Mouse (Mus musculus) neural tube, embryonic 11.5 days (tissue): ENCODE data around the gene Zfp605. TPM values are rescaled to one million over a fixed set of nuclear protein-coding genes. Genes with fewer than 3 reads are reported as not detected.

Experiments used
- ATAC-seq: fragments of 200-750 bp; cut with Nextera tagmentation; 2 replicates; pipeline ENCODE4 v1.8.0; 2017; ENCODE audit warnings: moderate number of reproducible peaks, mild to moderate bottlenecking, moderate TSS enrichment, moderate library complexity; ENCODE audit not compliant: insufficient read depth, low FRiP score, low TSS enrichment
- DNase-seq: peaks from one replicate; pipeline ENCODE4 v3.0.0-alpha.2; 2015; ENCODE audit warnings: low spot score
- H3K27ac ChIP-seq: fragments of 300-500 bp; sonication (generic); 2 replicates; pipeline ENCODE4 v1.5.1; 2014; ENCODE audit warnings: low read depth, mild to moderate bottlenecking, low read length
- H3K27me3 ChIP-seq: fragments of 300-500 bp; sonication (generic); 2 replicates; pipeline ENCODE4 v1.6.1; 2014; ENCODE audit warnings: mild to moderate bottlenecking, low read length, mixed read lengths; ENCODE audit not compliant: control insufficient read depth, insufficient read depth
- H3K36me3 ChIP-seq: fragments of 300-500 bp; sonication (generic); 2 replicates; pipeline ENCODE4 v1.6.1; 2014; ENCODE audit warnings: mild to moderate bottlenecking, low read length, moderate library complexity, mixed read lengths; ENCODE audit not compliant: control insufficient read depth, insufficient read depth
- H3K4me1 ChIP-seq: fragments of 300-500 bp; sonication (generic); 2 replicates; pipeline ENCODE4 v1.6.1; 2014; ENCODE audit warnings: low read length, mixed read lengths; ENCODE audit not compliant: control insufficient read depth, insufficient read depth
- H3K4me2 ChIP-seq: fragments of 300-500 bp; sonication (generic); 2 replicates; pipeline ENCODE4 v1.6.1; 2014; ENCODE audit warnings: low read depth, mild to moderate bottlenecking, moderate library complexity
- H3K4me3 ChIP-seq: fragments of 300-500 bp; sonication (generic); 2 replicates; pipeline ENCODE4 v1.5.1; 2014; ENCODE audit warnings: low read depth, low read length
- H3K9ac ChIP-seq: fragments of 300-500 bp; sonication (generic); 2 replicates; pipeline ENCODE4 v1.6.1; 2014; ENCODE audit warnings: mild to moderate bottlenecking, low read length
- H3K9me3 ChIP-seq: fragments of 300-500 bp; sonication (generic); 2 replicates; pipeline ENCODE4 v1.6.1; 2016; ENCODE audit warnings: low read length; ENCODE audit not compliant: control insufficient read depth
- WGBS: fragments of 180-500 bp; shearing (Covaris S2); extraction: QIAGEN DNeasy Blood & Tissue Kit; methylation state at CpG from one replicate; pipeline ENCODE4 v1.1.7; 2014; 5-methylcytosine and 5-hydroxymethylcytosine counted together
- polyA plus RNA-seq: library from polyadenylated mRNA; unstranded; fragments of >200 nt; fragmentation: Nextera tagmentation; extraction: Ambion mirVana; gene quantifications from 2 replicates; pipeline ENCODE4 v1.2.1, GENCODE M21; 2014

Zfp605 gene
- polyA plus RNA-seq, 1 experiment from 2014 or later, result 6.8 TPM

DNA sequence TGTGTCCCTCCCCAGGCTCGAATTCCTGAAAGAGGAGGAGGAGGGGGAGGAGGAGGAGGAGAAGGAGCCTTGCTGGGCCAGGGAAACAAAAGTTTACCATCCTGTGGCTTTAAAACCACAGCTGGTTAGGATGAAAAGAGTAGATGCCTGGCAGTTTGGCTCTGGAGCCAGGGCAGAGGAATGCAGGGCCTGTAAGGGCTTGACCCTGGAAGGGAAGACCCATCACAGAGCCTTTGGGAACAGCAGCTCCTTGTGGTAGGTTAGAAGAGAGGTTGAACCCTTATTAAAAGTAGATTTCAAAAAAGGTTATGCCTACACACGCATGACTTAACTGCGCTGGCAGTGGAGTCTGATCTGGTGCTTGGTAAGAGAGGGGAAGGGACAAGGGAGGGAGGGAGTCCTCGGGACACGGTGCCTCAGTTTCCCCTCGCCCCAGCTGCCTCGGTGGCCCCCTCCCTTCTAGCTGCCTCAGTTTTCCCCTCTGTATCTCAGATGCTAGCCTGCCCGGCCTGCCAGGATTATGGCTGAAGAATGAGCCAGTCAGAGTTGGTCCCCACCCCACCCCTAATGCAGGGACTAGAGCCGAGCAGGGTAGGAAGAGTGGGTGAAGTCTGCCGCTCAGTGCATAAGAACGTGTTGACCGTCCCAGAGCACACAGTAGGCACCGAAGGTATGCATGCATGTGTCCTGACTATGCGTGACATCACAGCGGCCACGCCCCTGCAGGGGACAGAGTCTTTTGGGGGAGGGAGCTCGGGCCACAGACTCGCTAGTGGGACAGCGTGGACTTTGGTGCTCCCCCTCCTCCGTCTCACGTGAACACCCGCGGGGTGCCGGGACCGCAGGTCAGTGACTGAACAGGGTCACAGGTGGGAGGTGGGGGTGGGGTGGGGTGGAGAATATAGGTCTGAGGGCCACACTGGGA is 10.0 kb upstream of the Zfp605 start, which contains the start of gene Plcxd1:
Gene Plcxd1, plus strand, starts transcription at position 314 of the 925 bp plus-strand sequence.
- Histone ChIP-seq H3K4me3 (no peak within 1 kb of the TSS), H3K4me1 (peaks cover 12% of the 10 kb centered on the region; the same call in 1 of the 2 replicates), H3K4me2 (peak within 1 kb of the TSS; percentile 44), H3K36me3 (peaks cover 14% of the 10 kb centered on the region), H3K27me3 (no peaks in the 10 kb centered on the region), H3K27ac (no peak within 1 kb of the TSS), H3K9me3 (no peaks in the 10 kb centered on the region), H3K9ac (no peak within 1 kb of the TSS)
- no peak for DNase-seq
- no peak for ATAC-seq
- WGBS, result 4% methylated on average over 22 of the region's 25 CpGs

DNA sequence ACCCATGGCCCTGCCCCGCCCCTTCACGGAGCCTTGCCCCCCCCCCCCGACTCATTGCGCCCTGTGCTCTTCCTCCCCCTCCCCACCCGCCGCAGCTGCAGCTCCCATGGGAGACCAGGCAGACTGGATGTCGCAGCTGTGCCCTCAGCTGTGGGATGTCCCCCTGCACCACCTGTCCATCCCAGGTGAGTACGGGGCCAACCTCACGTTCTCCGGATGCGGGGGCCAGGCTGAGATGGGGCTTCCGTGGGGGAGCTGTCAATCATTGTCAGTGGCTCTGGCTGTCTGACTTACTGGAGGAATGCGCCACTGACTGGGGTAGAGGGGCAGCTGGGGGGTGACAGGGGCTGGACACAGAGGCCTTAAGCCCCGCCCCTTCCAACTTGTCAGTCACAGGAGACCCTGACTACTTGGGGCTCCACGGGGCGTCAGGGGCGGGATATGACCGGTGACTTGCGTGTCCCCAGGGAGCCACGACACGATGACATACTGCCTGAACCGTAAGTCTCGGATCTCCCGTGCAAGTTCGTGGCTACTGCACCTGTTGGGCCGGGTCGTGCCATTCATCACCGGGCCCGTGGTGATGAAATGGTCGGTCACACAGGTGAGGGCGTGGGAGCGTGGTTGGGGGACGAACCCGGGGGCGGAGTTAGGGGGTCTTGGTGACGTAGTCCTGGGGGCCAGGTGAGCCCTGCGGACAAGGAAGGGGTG is 8.8 kb upstream of the Zfp605 start:
- DNase-seq (no peak), ATAC-seq (peak; percentile 20)
- H3K27ac ChIP-seq, result no peak overlapping the region
- no peaks in the 10 kb centered on the region for H3K27me3 ChIP-seq
- H3K9ac ChIP-seq, result no peak overlapping the region
- H3K4me1 ChIP-seq, result peaks cover 12% of the 10 kb centered on the region; the same call in 1 of the 2 replicates
- 3% methylated on average over 30 of the region's 37 CpGs for WGBS
- peaks cover 22% of the 10 kb centered on the region for H3K36me3 ChIP-seq
- no peaks in the 10 kb centered on the region for H3K9me3 ChIP-seq
- H3K4me2 ChIP-seq, result peak overlapping the region; percentile 44
- H3K4me3 ChIP-seq, result peak overlapping the region; percentile 15

- no peaks in the 10 kb centered on the region for H3K9me3 ChIP-seq
- no peak overlapping the region; the same call in 1 of the 2 replicates for H3K9ac ChIP-seq
- peaks cover 22% of the 10 kb centered on the region for H3K36me3 ChIP-seq
- H3K4me2 ChIP-seq, result peak overlapping the region; percentile 44
- 21% methylated on average over 33 of the region's 34 CpGs for WGBS
- H3K4me3 ChIP-seq, result peak overlapping the region; percentile 15
- ATAC-seq, result peak; percentile 43
- no peak overlapping the region for H3K27ac ChIP-seq
- peaks cover 12% of the 10 kb centered on the region; the same call in 1 of the 2 replicates for H3K4me1 ChIP-seq
- H3K27me3 ChIP-seq, result no peaks in the 10 kb centered on the region
- DNase-seq, result peak; percentile 43
Observed at GRCm38 (mm10) chr5:110101716-110102347, 8.1 kb upstream of the Zfp605 start.

GRCm38 (mm10) chr5:110102429-110102828 is 7.5 kb upstream of the Zfp605 start:
- Histone ChIP-seq H3K9ac (no peak overlapping the region), H3K4me1 (peaks cover 12% of the 10 kb centered on the region; the same call in 1 of the 2 replicates), H3K9me3 (no peaks in the 10 kb centered on the region), H3K27me3 (no peaks in the 10 kb centered on the region), H3K27ac (no peak overlapping the region), H3K4me2 (no peak overlapping the region), H3K36me3 (peaks cover 22% of the 10 kb centered on the region), H3K4me3 (no peak overlapping the region)
- DNase-seq (no peak), ATAC-seq (no peak)
- 92% methylated on average over 13 of the region's 13 CpGs for WGBS

- no peak for DNase-seq
- Histone ChIP-seq H3K4me2 (no peak overlapping the region), H3K9me3 (no peaks in the 10 kb centered on the region), H3K36me3 (peaks cover 22% of the 10 kb centered on the region), H3K27ac (no peak overlapping the region), H3K4me3 (no peak overlapping the region), H3K4me1 (peaks cover 12% of the 10 kb centered on the region; the same call in 1 of the 2 replicates), H3K9ac (no peak overlapping the region), H3K27me3 (no peaks in the 10 kb centered on the region)
- 95% methylated on average over 19 of the region's 19 CpGs for WGBS
- ATAC-seq, result no peak
Observed at GRCm38 (mm10) chr5:110102853-110103625, 6.9 kb upstream of the Zfp605 start.

- no peaks in the 10 kb centered on the region for H3K9me3 ChIP-seq
- no peak overlapping the region for H3K4me3 ChIP-seq
- no peak for DNase-seq
- 94% methylated on average over 27 of the region's 27 CpGs for WGBS
- H3K36me3 ChIP-seq, result peaks cover 22% of the 10 kb centered on the region
- ATAC-seq, result no peak
- H3K4me1 ChIP-seq, result peaks cover 12% of the 10 kb centered on the region; the same call in 1 of the 2 replicates
- no peak overlapping the region for H3K9ac ChIP-seq
- no peaks in the 10 kb centered on the region for H3K27me3 ChIP-seq
- no peak overlapping the region for H3K27ac ChIP-seq
- H3K4me2 ChIP-seq, result no peak overlapping the region
Observed at GRCm38 (mm10) chr5:110103901-110104615, 5.8 kb upstream of the Zfp605 start.

GRCm38 (mm10) chr5:110104616-110105380 is 5.1 kb upstream of the Zfp605 start:
- H3K27me3 ChIP-seq, result no peaks in the 10 kb centered on the region
- 96% methylated on average over 36 of the region's 36 CpGs for WGBS

More at GRCm38 (mm10) chr5:110104616-110105380, 5.1 kb upstream of the Zfp605 start:
- DNase-seq, result no peak
- H3K4me2 ChIP-seq, result no peak overlapping the region
- H3K27ac ChIP-seq, result no peak overlapping the region
- H3K4me3 ChIP-seq, result no peak overlapping the region
- no peaks in the 10 kb centered on the region for H3K9me3 ChIP-seq
- peaks cover 22% of the 10 kb centered on the region for H3K36me3 ChIP-seq
- no peak overlapping the region for H3K9ac ChIP-seq
- peaks cover 12% of the 10 kb centered on the region; the same call in 1 of the 2 replicates for H3K4me1 ChIP-seq
- ATAC-seq, result no peak
